Mouse (Mus musculus) layer of hippocampus, adult 9-11 months (tissue): ENCODE data around the gene Ppp2r2c.

ENCODE experiments used
- DNase-seq: peaks from one replicate; pipeline ENCODE4 v3.0.0; 2022

The Ppp2r2c gene

GRCm38 (mm10) chr5:36898415-36899109 lies 30.2 kb downstream of the Ppp2r2c start:
- no peak for DNase-seq

- peak; percentile 59 for DNase-seq
Observed at GRCm38 (mm10) chr5:36899392-36899791, 31.1 kb downstream of the Ppp2r2c start.

- DNase-seq: no peak
Observed at GRCm38 (mm10) chr5:36900189-36900619, 31.9 kb downstream of the Ppp2r2c start.

- DNase-seq: no peak
Observed at GRCm38 (mm10) chr5:36902807-36903206, 34.5 kb downstream of the Ppp2r2c start.

GRCm38 (mm10) chr5:36904131-36904530 lies 35.8 kb downstream of the Ppp2r2c start:
- no peak for DNase-seq

- no peak for DNase-seq
Observed at GRCm38 (mm10) chr5:36904703-36905102, 36.4 kb downstream of the Ppp2r2c start.

GRCm38 (mm10) chr5:36905216-36905615 lies 36.9 kb downstream of the Ppp2r2c start:
- no peak for DNase-seq

GRCm38 (mm10) chr5:36907695-36908094 lies 39.4 kb downstream of the Ppp2r2c start:
- DNase-seq: no peak

GRCm38 (mm10) chr5:36909545-36909944 lies 41.2 kb downstream of the Ppp2r2c start:
- no peak for DNase-seq

- no peak for DNase-seq
Observed at GRCm38 (mm10) chr5:36910980-36911379, 42.7 kb downstream of the Ppp2r2c start.

- DNase-seq: no peak
Observed at GRCm38 (mm10) chr5:36911759-36912352, 43.5 kb downstream of the Ppp2r2c start.

- no peak for DNase-seq
Observed at GRCm38 (mm10) chr5:36912602-36913310, 44.4 kb downstream of the Ppp2r2c start.

GRCm38 (mm10) chr5:36915256-36915655 lies 46.9 kb downstream of the Ppp2r2c start:
- DNase-seq: no peak

GRCm38 (mm10) chr5:36916581-36916980 lies 48.3 kb downstream of the Ppp2r2c start:
- DNase-seq: peak; percentile 58

GRCm38 (mm10) chr5:36917245-36917644 lies 48.9 kb downstream of the Ppp2r2c start:
- DNase-seq: no peak

GRCm38 (mm10) chr5:36918016-36918415 lies 49.7 kb downstream of the Ppp2r2c start:
- no peak for DNase-seq

- DNase-seq: no peak
Observed at GRCm38 (mm10) chr5:36920072-36920471, 51.8 kb downstream of the Ppp2r2c start.

- DNase-seq: no peak
Observed at GRCm38 (mm10) chr5:36921871-36922270, 53.6 kb downstream of the Ppp2r2c start.

GRCm38 (mm10) chr5:36922811-36923210 lies 54.5 kb downstream of the Ppp2r2c start:
- DNase-seq: no peak

GRCm38 (mm10) chr5:36923826-36924700 lies 55.8 kb downstream of the Ppp2r2c start:
- DNase-seq: peak; percentile 48

GRCm38 (mm10) chr5:36928701-36929100 lies 60.4 kb downstream of the Ppp2r2c start:
- no peak for DNase-seq

GRCm38 (mm10) chr5:36929376-36929775 lies 61.1 kb downstream of the Ppp2r2c start:
- DNase-seq: no peak

GRCm38 (mm10) chr5:36933383-36933782 lies 65.1 kb downstream of the Ppp2r2c start:
- no peak for DNase-seq
